Mouse (Mus musculus) MEL (cell line): ENCODE results near the gene Ddx19a. TPM values are rescaled to one million over a fixed set of nuclear protein-coding genes. Genes with fewer than 3 reads are reported as not detected.

ENCODE experiments used
- DNase-seq: peaks from one replicate; pipeline ENCODE4 v3.0.0; 2011; ENCODE audit warnings: low read depth, low spot score
- H3K27ac ChIP-seq: 2 replicates; pipeline ENCODE4 v1.5.1; 2012; ENCODE audit warnings: low read depth, mild to moderate bottlenecking, control low read depth, low read length, moderate library complexity; ENCODE audit not compliant: control insufficient read depth
- H3K27me3 ChIP-seq, 2 experiments: fragments of 150-350 bp in 1 of 2; sonication (generic) in 1 of 2; 2 replicates each; pipeline ENCODE4 v1.6.1; 2012; ENCODE audit warnings: low read length in 2 of 2, mild to moderate bottlenecking in 2 of 2, improper control_type of control experiment in 1 of 2, moderate library complexity in 1 of 2; ENCODE audit not compliant: insufficient read depth in 2 of 2, control insufficient read depth in 1 of 2
- H3K36me3 ChIP-seq, 2 experiments: 2 replicates each; pipeline ENCODE4 v1.6.1; 2012 to 2014; ENCODE audit warnings: low read length in 2 of 2, improper control_type of control experiment in 1 of 2, inconsistent platforms in 1 of 2, mild to moderate bottlenecking in 1 of 2; ENCODE audit not compliant: insufficient read depth in 2 of 2, control insufficient read depth in 1 of 2
- H3K4me1 ChIP-seq, 2 experiments: fragments of 150-350 bp in 1 of 2; sonication (generic) in 1 of 2; 2 replicates each; pipeline ENCODE4 v1.6.1; 2012; ENCODE audit warnings: low read length in 2 of 2, improper control_type of control experiment in 1 of 2, mild to moderate bottlenecking in 1 of 2; ENCODE audit not compliant: insufficient read depth in 2 of 2, control insufficient read depth in 1 of 2
- H3K4me3 ChIP-seq, 2 experiments: fragments of 150-350 bp in 1 of 2; sonication (generic) in 1 of 2; 2 replicates each; pipeline ENCODE4 v1.5.1; 2012; ENCODE audit warnings: low read depth in 2 of 2, low read length in 2 of 2, mild to moderate bottlenecking in 2 of 2, moderate library complexity in 2 of 2, control low read depth in 1 of 2, improper control_type of control experiment in 1 of 2; ENCODE audit not compliant: control insufficient read depth in 1 of 2, insufficient read depth in 1 of 2
- H3K79me2 ChIP-seq: 2 replicates; pipeline ENCODE4 v1.6.1; 2012; ENCODE audit warnings: mild to moderate bottlenecking, low read length, moderate library complexity; ENCODE audit not compliant: control insufficient read depth, poor library complexity, insufficient read depth
- H3K9ac ChIP-seq: 2 replicates; pipeline ENCODE4 v1.6.1; 2012; ENCODE audit warnings: low read depth, mild to moderate bottlenecking, control low read depth, low read length, moderate library complexity; ENCODE audit not compliant: control insufficient read depth, poor library complexity, severe bottlenecking
- H3K9me3 ChIP-seq: fragments of 150-350 bp; sonication (generic); replicated peaks from 2 replicates; pipeline ENCODE4 v1.6.1; 2012; ENCODE audit warnings: mild to moderate bottlenecking, low read length, improper control_type of control experiment, moderate library complexity; ENCODE audit not compliant: insufficient read depth
- CHD1 ChIP-seq: IDR thresholded peaks from 2 replicates; pipeline ENCODE4 v1.6.1; 2012; ENCODE audit warnings: low read depth, mild to moderate bottlenecking, inconsistent platforms, low read length, improper control_type of control experiment
- CHD2 ChIP-seq: IDR thresholded peaks from 2 replicates; pipeline ENCODE4 v1.6.1; 2011; ENCODE audit warnings: low read length, improper control_type of control experiment
- E2F4 ChIP-seq: IDR thresholded peaks from 2 replicates; pipeline ENCODE4 v1.6.1; 2011; ENCODE audit warnings: low read depth, low read length, improper control_type of control experiment, borderline replicate concordance
- ELF1 ChIP-seq: IDR thresholded peaks from 2 replicates; pipeline ENCODE4 v1.6.1; 2014; ENCODE audit warnings: low read depth, mild to moderate bottlenecking, inconsistent platforms, low read length, improper control_type of control experiment, moderate library complexity
- ETS1 ChIP-seq: IDR thresholded peaks from 2 replicates; pipeline ENCODE4 v1.6.1; 2012; ENCODE audit warnings: low read depth, mild to moderate bottlenecking, inconsistent platforms, low read length, improper control_type of control experiment, moderate library complexity
- HCFC1 ChIP-seq: IDR thresholded peaks from 2 replicates; pipeline ENCODE4 v1.6.1; 2012; ENCODE audit warnings: low read depth, mild to moderate bottlenecking, inconsistent platforms, low read length, improper control_type of control experiment, moderate library complexity
- JUND ChIP-seq: IDR thresholded peaks from 2 replicates; pipeline ENCODE4 v1.6.1; 2011; ENCODE audit warnings: low read depth, mild to moderate bottlenecking, improper control_type of control experiment, low read length
- KAT2A ChIP-seq: conservative IDR thresholded peaks from 2 replicates; pipeline ENCODE4 v1.6.1; 2012; ENCODE audit warnings: low read depth, low read length, improper control_type of control experiment, inconsistent platforms
- MAFK ChIP-seq: IDR thresholded peaks from 2 replicates; pipeline ENCODE4 v1.6.1; 2011; ENCODE audit warnings: low read depth, mild to moderate bottlenecking, low read length, improper control_type of control experiment, borderline replicate concordance
- MAX ChIP-seq: IDR thresholded peaks from 2 replicates; pipeline ENCODE4 v1.6.1; 2011; ENCODE audit warnings: low read length, improper control_type of control experiment
- MXI1 ChIP-seq: IDR thresholded peaks from 2 replicates; pipeline ENCODE4 v1.6.1; 2011; ENCODE audit warnings: mild to moderate bottlenecking, low read depth, low read length, improper control_type of control experiment
- NELFE ChIP-seq: IDR thresholded peaks from 2 replicates; pipeline ENCODE4 v1.6.1; 2011; ENCODE audit warnings: low read depth, low read length, improper control_type of control experiment
- NRF1 ChIP-seq: IDR thresholded peaks from 2 replicates; pipeline ENCODE4 v1.6.1; 2014; ENCODE audit warnings: low read depth, mild to moderate bottlenecking, inconsistent platforms, low read length, improper control_type of control experiment, moderate library complexity; ENCODE audit not compliant: poor library complexity, insufficient read depth, severe bottlenecking
- POLR2A ChIP-seq, 2 experiments: IDR thresholded peaks; 2 replicates each; pipeline ENCODE4 v1.6.1; 2011 to 2012; ENCODE audit warnings: low read length in 2 of 2, mild to moderate bottlenecking in 2 of 2, control low read depth in 1 of 2, improper control_type of control experiment in 1 of 2, low read depth in 1 of 2, moderate library complexity in 1 of 2; ENCODE audit not compliant: control insufficient read depth in 1 of 2, insufficient read depth in 1 of 2, poor library complexity in 1 of 2
- POLR2AphosphoS2 ChIP-seq: IDR thresholded peaks from 2 replicates; pipeline ENCODE4 v1.6.1; 2011; ENCODE audit warnings: low read length, improper control_type of control experiment
- POLR2AphosphoS5 ChIP-seq: IDR thresholded peaks from 2 replicates; pipeline ENCODE4 v1.6.1; 2012; ENCODE audit warnings: low read depth, borderline replicate concordance, mild to moderate bottlenecking, inconsistent platforms, low read length, moderate library complexity, mixed read lengths
- RAD21 ChIP-seq: IDR thresholded peaks from 2 replicates; pipeline ENCODE4 v1.6.1; 2011; ENCODE audit warnings: mild to moderate bottlenecking, low read depth, low read length, improper control_type of control experiment
- RCOR1 ChIP-seq: IDR thresholded peaks from 2 replicates; pipeline ENCODE4 v1.6.1; 2012; ENCODE audit warnings: low read depth, mild to moderate bottlenecking, inconsistent platforms, low read length, improper control_type of control experiment
- SIN3A ChIP-seq: IDR thresholded peaks from 2 replicates; pipeline ENCODE4 v1.6.1; 2012; ENCODE audit warnings: low read length, improper control_type of control experiment, inconsistent platforms
- SMC3 ChIP-seq: IDR thresholded peaks from 2 replicates; pipeline ENCODE4 v1.6.1; 2011; ENCODE audit warnings: low read depth, low read length, improper control_type of control experiment
- TAL1 ChIP-seq: IDR thresholded peaks from 2 replicates; pipeline ENCODE4 v1.6.1; 2012; ENCODE audit warnings: mild to moderate bottlenecking, inconsistent platforms, low read length, moderate library complexity, mixed read lengths
- TBP ChIP-seq: IDR thresholded peaks from 2 replicates; pipeline ENCODE4 v1.8.0; 2011; ENCODE audit warnings: low read depth, low read length, improper control_type of control experiment
- TCF12 ChIP-seq: IDR thresholded peaks from 2 replicates; pipeline ENCODE4 v1.6.1; 2014; ENCODE audit warnings: low read depth, mild to moderate bottlenecking, inconsistent platforms, low read length, improper control_type of control experiment, moderate library complexity
- UBTF ChIP-seq: IDR thresholded peaks from 2 replicates; pipeline ENCODE4 v1.6.1; 2012; ENCODE audit warnings: low read depth, mild to moderate bottlenecking, inconsistent platforms, low read length, improper control_type of control experiment, moderate library complexity, borderline replicate concordance; ENCODE audit not compliant: insufficient read depth
- USF1 ChIP-seq: IDR thresholded peaks from 2 replicates; pipeline ENCODE4 v1.6.1; 2014; ENCODE audit warnings: low read depth, mild to moderate bottlenecking, inconsistent platforms, low read length, improper control_type of control experiment, moderate library complexity
- USF2 ChIP-seq, 2 experiments: IDR thresholded peaks; 2 replicates each; pipeline ENCODE4 v1.6.1; 2011 to 2012; ENCODE audit warnings: improper control_type of control experiment in 2 of 2, low read length in 2 of 2, borderline replicate concordance in 1 of 2, inconsistent platforms in 1 of 2, low read depth in 1 of 2, mild to moderate bottlenecking in 1 of 2; ENCODE audit not compliant: insufficient read depth in 1 of 2
- ZC3H11A ChIP-seq: IDR thresholded peaks from 2 replicates; pipeline ENCODE4 v1.6.1; 2012; ENCODE audit warnings: low read depth, mild to moderate bottlenecking, inconsistent platforms, low read length, improper control_type of control experiment
- ZMIZ1 ChIP-seq: IDR thresholded peaks from 2 replicates; pipeline ENCODE4 v1.6.1; 2012; ENCODE audit warnings: low read depth, mild to moderate bottlenecking, inconsistent platforms, low read length, improper control_type of control experiment, moderate library complexity
- polyA plus RNA-seq, 2 experiments: library from polyadenylated mRNA; stranded (reverse) in 1 of 2; unstranded in 1 of 2; fragments of >175 nt in 1 of 2; fragments of >200 nt in 1 of 2; gene quantifications; 2 replicates each; pipeline versions ENCODE4 v1.2.1 to v1.2.4; 2012; ENCODE audit warnings: low replicate concordance in 2 of 2, low read depth in 1 of 2; ENCODE audit not compliant: insufficient read length in 2 of 2, insufficient read depth in 1 of 2, missing spikeins in 1 of 2
- total RNA-seq: library from RNA; depleted of rRNA; stranded (reverse); fragments of 300-350 nt; gene quantifications from 2 replicates; pipeline ENCODE4 v1.2.3, GENCODE M21; 2012

Ddx19a gene
- total and polyA plus RNA-seq, 3 experiments = 17.0 to 168 (median 59.0) TPM

- Histone ChIP-seq H3K9me3 (no peaks in the 10 kb centered on the region), H3K9ac (peak overlapping the region; percentile 94), H3K27me3 (no peaks in the 10 kb centered on the region), H3K4me3 (peak overlapping the region; percentile 89 to 96), H3K4me1 (peaks cover 5 to 27% of the 10 kb centered on the region in 2 experiments), H3K36me3 (peaks cover 19 to 31% of the 10 kb centered on the region in 2 experiments), H3K79me2 (peaks cover 49% of the 10 kb centered on the region), H3K27ac (peak overlapping the region; percentile 93)
- peak; percentile 75 for DNase-seq
- TF ChIP-seq ELF1 (no peak), MAFK (0 out of 2 replicates have a peak, but pooled peaks have one; percentile 35), MXI1 (peak; percentile 22; the same call in 1 of the 2 replicates), CHD1 (0 out of 2 replicates have a peak, but pooled peaks have one; percentile 78), ETS1 (no peak), CHD2 (no peak), TBP (peak; percentile 49; the same call in 1 of the 2 replicates), RAD21 (no peak), MAX (peak; percentile 49; the same call in 1 of the 2 replicates), POLR2AphosphoS2 (no peak)
Observed at GRCm38 (mm10) chr8:111034276-111034675, 36.7 kb upstream of the Ddx19a start.

GRCm38 (mm10) chr8:111033482-111034215 lies 36.0 kb upstream of the Ddx19a start:
- Histone ChIP-seq H3K9me3 (no peaks in the 10 kb centered on the region), H3K4me1 (peaks cover 5 to 27% of the 10 kb centered on the region in 2 experiments), H3K27me3 (no peaks in the 10 kb centered on the region), H3K79me2 (peaks cover 46% of the 10 kb centered on the region), H3K9ac (peak overlapping the region; percentile 94), H3K36me3 (peaks cover 15 to 33% of the 10 kb centered on the region in 2 experiments), H3K27ac (peak overlapping the region; percentile 93), H3K4me3 (peak overlapping the region; percentile 89 to 96)
- peak; percentile 100 for DNase-seq
- TF ChIP-seq CHD1 (no peak), NELFE (peak; percentile 94), HCFC1 (peak; percentile 85), RCOR1 (no peak), SMC3 (no peak), SIN3A (peak; percentile 78; the same call in 1 of the 2 replicates), POLR2A (IDR thresholded peaks at IDR 0.05; ENCODE audit: control insufficient read depth in 1 of 2, insufficient read depth in 1 of 2, low read depth in 1 of 2, low read length in 2 of 2, poor library complexity in 1 of 2) (peak; percentile 87 to 91), ETS1 (peak; percentile 51; the same call in 1 of the 2 replicates), MAFK (no peak), POLR2AphosphoS2 (peak; percentile 98), POLR2AphosphoS5 (no peak), USF1 (peak; percentile 100), TCF12 (peak; percentile 51), UBTF (no peak), JUND (peak; percentile 88; the same call in 1 of the 2 replicates), KAT2A (peak; percentile 71), ELF1 (no peak; the same call in 1 of the 2 replicates), E2F4 (peak; percentile 93), ZC3H11A (no peak), TAL1 (no peak), NRF1 (peak; percentile 50; the same call in 1 of the 2 replicates), MXI1 (peak; percentile 71), USF2 (IDR thresholded peaks at IDR 0.05; ENCODE audit: borderline replicate concordance in 1 of 2, insufficient read depth in 1 of 2, low read depth in 1 of 2, low read length in 2 of 2) (peak; percentile 95 to 96), ZMIZ1 (peak; percentile 89), MAX (peak; percentile 98)
